Mouse (Mus musculus) spleen, postnatal 0 days (tissue): ENCODE measurements around the gene Fabp3. TPM values are rescaled to one million over a fixed set of nuclear protein-coding genes. Genes with fewer than 3 reads are reported as not detected.

Experiments used
- polyA plus RNA-seq: library from polyadenylated mRNA; unstranded; fragments of >200 nt; fragmentation: Nextera tagmentation; extraction: Ambion mirVana; gene quantifications from 2 replicates; pipeline ENCODE4 v1.2.1, GENCODE M21; 2015

Gene Fabp3
- polyA plus RNA-seq = 1.6 and 1.7 TPM in 2 replicates

DNA sequence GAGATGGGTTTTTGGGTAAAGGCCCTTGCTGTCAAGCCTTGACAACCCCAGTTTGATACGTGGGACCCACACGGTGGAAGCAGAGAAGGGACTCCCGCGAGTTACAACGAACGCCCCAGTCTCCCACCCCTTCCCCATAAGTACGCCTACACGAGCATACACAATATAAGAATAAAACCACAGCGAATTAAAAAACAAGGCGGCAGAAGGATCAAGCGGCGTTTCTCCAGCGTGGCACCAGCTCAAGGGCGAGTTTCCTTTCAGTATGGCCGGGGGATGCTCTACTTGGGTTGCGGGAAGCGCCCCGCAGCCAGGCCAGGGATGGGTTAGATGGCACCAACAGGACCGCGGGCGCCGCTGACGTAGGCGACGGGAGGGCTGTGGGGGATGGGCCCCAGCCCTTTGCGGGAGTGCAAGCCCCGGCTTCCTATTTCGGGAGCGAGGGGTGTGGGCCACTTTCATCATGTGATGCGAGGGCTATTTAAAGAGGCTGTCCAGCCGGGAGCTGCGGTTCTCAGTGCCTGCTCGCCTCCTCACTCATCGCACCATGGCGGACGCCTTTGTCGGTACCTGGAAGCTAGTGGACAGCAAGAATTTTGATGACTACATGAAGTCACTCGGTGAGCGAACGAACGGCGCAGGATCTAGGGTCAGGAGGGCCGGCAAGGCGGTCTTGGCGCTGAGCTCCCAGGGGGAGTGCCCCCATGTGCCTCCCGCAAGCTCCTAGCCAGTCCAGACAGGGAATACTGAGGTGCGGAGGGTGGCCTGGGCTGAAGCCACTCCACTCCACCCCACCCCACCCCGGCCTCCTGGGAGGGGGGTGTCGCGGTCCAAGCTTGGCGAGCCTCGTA is at the start of gene Fabp3, which contains the start of gene Gm10570:
Gene Fabp3 (plus strand): TSS at position 365 of the 851 bp plus-strand sequence.
Gene Gm10570 (minus strand): TSS at position 444 of the 851 bp plus-strand sequence.

DNA sequence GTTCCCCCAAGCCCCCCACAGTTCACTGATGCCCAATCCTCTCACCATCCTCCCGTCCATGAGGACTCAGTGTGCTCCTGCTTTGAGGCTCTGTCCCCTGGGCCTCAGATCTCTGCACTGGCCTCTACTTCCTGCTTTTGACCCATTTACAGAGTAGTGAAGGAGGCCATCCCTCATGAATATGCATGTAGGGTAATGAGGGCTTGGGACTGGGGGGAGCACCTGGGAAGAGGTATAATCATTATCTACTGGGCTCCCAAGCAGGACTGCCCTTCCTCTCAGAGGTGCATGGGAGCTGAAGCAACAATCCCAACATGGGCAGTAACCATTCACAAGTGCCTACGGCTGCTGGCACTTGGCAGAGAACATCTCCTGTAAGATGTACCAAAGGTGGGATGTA is 29.3 kb upstream of the Fabp3 start, which contains the start of gene Serinc2:
Gene Serinc2 (minus strand): TSS at position 101 of the 400 bp plus-strand sequence.

DNA sequence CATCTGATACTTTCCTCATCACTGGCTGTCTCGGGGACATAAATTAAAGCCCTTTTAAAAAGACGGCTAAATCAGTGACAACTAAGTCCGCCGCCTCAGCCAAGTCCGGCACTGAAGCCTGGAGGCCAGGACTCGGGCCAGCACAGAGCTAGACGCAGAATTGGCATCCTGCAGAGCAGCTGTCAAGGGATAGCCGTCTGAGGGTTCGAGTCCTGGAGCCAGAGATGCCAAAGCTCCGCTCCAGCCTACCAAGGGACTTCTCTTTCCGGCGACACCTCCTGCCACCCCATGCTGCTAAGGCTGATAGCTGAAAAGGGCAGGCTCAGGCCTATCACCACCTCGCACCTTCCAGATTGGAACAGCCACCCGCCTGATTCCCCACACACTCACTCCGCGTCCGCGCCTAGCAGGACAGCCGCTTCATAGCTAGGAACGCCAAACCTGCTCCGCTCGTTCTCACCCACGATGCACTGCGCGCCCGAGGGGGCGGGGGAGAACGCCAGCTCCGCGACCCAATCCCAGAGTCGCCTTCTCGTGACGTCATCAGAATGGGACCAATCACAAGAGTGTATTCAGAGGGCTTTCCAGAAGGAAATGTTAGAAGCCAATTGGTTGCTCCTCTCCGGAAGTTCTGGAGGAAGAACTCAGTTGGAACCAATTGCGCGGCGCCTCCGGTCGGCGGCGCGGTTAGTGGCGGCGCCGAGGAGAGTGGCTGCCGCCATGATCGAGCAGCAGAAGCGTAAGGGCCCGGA is 51.3 kb downstream of the Fabp3 start, which contains the start of the genes Zcchc17 and Snrnp40:
Gene Zcchc17 (minus strand): TSS at position 458 of the 752 bp plus-strand sequence.
Gene Snrnp40 (plus strand): TSS at position 647 of the 752 bp plus-strand sequence.

Other genes with a start within 250 kb of the Fabp3 start
- gene Pef1, start 206.0 kb upstream of the Fabp3 start, polyA plus RNA-seq = 43.6 and 47.6 TPM in 2 replicates
- 0.18 and 0.28 TPM in 2 replicates for gene Hcrtr1, start 169.2 kb upstream of the Fabp3 start, polyA plus RNA-seq
- gene Tinagl1, start 133.5 kb upstream of the Fabp3 start, polyA plus RNA-seq = 50.1 and 66.3 TPM in 2 replicates
- gene Gm853, start 86.2 kb upstream of the Fabp3 start, polyA plus RNA-seq = not detected in 2 replicates
- 2.2 and 2.9 TPM in 2 replicates for gene Serinc2, start 29.4 kb upstream of the Fabp3 start, polyA plus RNA-seq
- gene Gm10570, start 79 bp downstream of the Fabp3 start, polyA plus RNA-seq = not detected in 2 replicates
- gene Zcchc17, start 51.3 kb downstream of the Fabp3 start, polyA plus RNA-seq = 53.7 and 55.3 TPM in 2 replicates
- gene Snrnp40, start 51.5 kb downstream of the Fabp3 start, polyA plus RNA-seq = 102 and 110 TPM in 2 replicates